Mouse (Mus musculus) kidney, adult 2 months (tissue): ENCODE data around the gene C130074G19Rik.

Experiments
- CTCF ChIP-seq: fragments of 200-500 bp; conservative IDR thresholded peaks from 2 replicates; pipeline ENCODE4 v1.5.1; 2011; ENCODE audit warnings: low read depth, mild to moderate bottlenecking, control low read depth, low read length, moderate library complexity, mixed read lengths; ENCODE audit not compliant: insufficient read depth, insufficient read length
- POLR2A ChIP-seq: fragments of 200-500 bp; IDR thresholded peaks from one replicate; pipeline ENCODE4 v1.6.1; 2011; ENCODE audit warnings: low read depth, low read length, control low read depth

- TF ChIP-seq CTCF (no peak), POLR2A (no peak)
Measured at GRCm38 (mm10) chr1:184905904-184906745, 23.1 kb upstream of the C130074G19Rik start.
